Mouse (Mus musculus): ENCODE data around the gene Pmel. TPM values are rescaled to one million over a fixed set of nuclear protein-coding genes. Genes with fewer than 3 reads are reported as not detected.

Pmel gene
- total and polyA plus RNA-seq, 3 experiments, result 5.3 to 9.4 (median 7.1) TPM

- Histone ChIP-seq H3K4me3 (replicated peaks in 1 of 3; ENCODE audit: low read depth in 2 of 3, low read length in 2 of 3, poor library complexity in 1 of 3) (no peak overlapping the region), H3K27ac (ENCODE audit: insufficient read depth, low read depth) (no peak overlapping the region), H3K79me2 (replicated peaks; ENCODE audit: control insufficient read depth, extremely low read depth, insufficient read depth, poor library complexity, severe bottlenecking) (0 out of 2 replicates have a peak, but pooled peaks cover 1% of the 10 kb centered on the region), H3K9ac (ENCODE audit: insufficient read depth, low read depth) (no peak overlapping the region), H3K4me1 (ENCODE audit: control insufficient read depth in 1 of 2, insufficient read depth in 2 of 2) (peaks cover 6 to 38% of the 10 kb centered on the region in 2 experiments; a peak in 3 of 4 replicates), H3K36me3 (replicated peaks in 1 of 2; ENCODE audit: control insufficient read depth in 1 of 2, insufficient read depth in 1 of 2, low read length in 1 of 2) (peaks cover 0 to 3% of the 10 kb centered on the region in 2 experiments), H3K27me3 (replicated peaks) (peaks cover 3% of the 10 kb centered on the region), H3K4me2 (ENCODE audit: insufficient read depth, low read depth, poor library complexity, severe bottlenecking) (no peak overlapping the region), H3K9me3 (replicated peaks; ENCODE audit: low read length) (no peaks in the 10 kb centered on the region)
- DNase-seq (ENCODE audit: extremely low read depth), result no peak
- in situ Hi-C loops (cut with MboI; ENCODE audit: low pct_ligation_motif_present, low pct_unique_long_range_greater_than_20kb, low sequenced_read_pairs), result no loop called here
- TF ChIP-seq RCOR1 (conservative IDR thresholded peaks at IDR 0.05; ENCODE audit: low read depth, low read length) (no peak), ZC3H11A (IDR thresholded peaks at IDR 0.05; ENCODE audit: low read depth, low read length) (no peak), KAT2A (IDR thresholded peaks at IDR 0.05; ENCODE audit: insufficient replicate concordance, low read length) (no peak), MEF2A (IDR thresholded peaks at IDR 0.05; ENCODE audit: borderline replicate concordance, low read depth, low read length) (no peak), USF1 (IDR thresholded peaks at IDR 0.05; ENCODE audit: low read depth, low read length) (no peak), CHD2 (IDR thresholded peaks at IDR 0.05; ENCODE audit: low read length) (no peak), CHD1 (IDR thresholded peaks at IDR 0.05; ENCODE audit: low read depth, low read length) (no peak), NELFE (IDR thresholded peaks at IDR 0.05; ENCODE audit: low read depth, low read length) (no peak), MXI1 (IDR thresholded peaks at IDR 0.05; ENCODE audit: low read depth, low read length) (no peak)
- dilution Hi-C loops (cut with MboI; ENCODE audit: extremely low pct_ligation_motif_present, extremely low pct_unique_long_range_greater_than_20kb, low sequenced_read_pairs), result no loop called here
Measured at GRCm38 (mm10) chr10:128740296-128740695, 36.3 kb downstream of the Pmel start.

GRCm38 (mm10) chr10:128742616-128743015 is 38.6 kb downstream of the Pmel start:
- H3K4me3 ChIP-seq (replicated peaks in 1 of 3; ENCODE audit: low read depth in 2 of 3, low read length in 2 of 3, poor library complexity in 1 of 3), result peak overlapping the region in 2 of 3 experiments; percentile 83 to 84
- H3K9ac ChIP-seq (ENCODE audit: insufficient read depth, low read depth), result 0 out of 2 replicates have a peak overlapping the region, but pooled peaks have one; percentile 50
- peak overlapping the region; percentile 74 for H3K4me2 ChIP-seq (ENCODE audit: insufficient read depth, low read depth, poor library complexity, severe bottlenecking)
- no peaks in the 10 kb centered on the region for H3K9me3 ChIP-seq (replicated peaks; ENCODE audit: low read length)
- peaks cover 5 to 32% of the 10 kb centered on the region in 2 experiments for H3K4me1 ChIP-seq (ENCODE audit: control insufficient read depth in 1 of 2, insufficient read depth in 2 of 2)
- dilution Hi-C loops (cut with MboI; ENCODE audit: extremely low pct_ligation_motif_present, extremely low pct_unique_long_range_greater_than_20kb, low sequenced_read_pairs) (no loop called here), in situ Hi-C loops (cut with MboI; ENCODE audit: low pct_ligation_motif_present, low pct_unique_long_range_greater_than_20kb, low sequenced_read_pairs) (no loop called here)
- H3K36me3 ChIP-seq (replicated peaks in 1 of 2; ENCODE audit: control insufficient read depth in 1 of 2, insufficient read depth in 1 of 2, low read length in 1 of 2), result no peaks in the 10 kb centered on the region
- TF ChIP-seq EP300 (IDR thresholded peaks at IDR 0.05; ENCODE audit: low read length) (no peak), MXI1 (IDR thresholded peaks at IDR 0.05; ENCODE audit: low read depth, low read length) (no peak), ZKSCAN1 (IDR thresholded peaks at IDR 0.05; ENCODE audit: borderline replicate concordance, low read depth, low read length) (no peak), ELF1 (IDR thresholded peaks at IDR 0.05; ENCODE audit: low read depth, low read length) (no peak), USF1 (IDR thresholded peaks at IDR 0.05; ENCODE audit: low read depth, low read length) (no peak), SMC3 (IDR thresholded peaks at IDR 0.05; ENCODE audit: low read depth, low read length) (no peak), IRF4 (IDR thresholded peaks at IDR 0.05; ENCODE audit: low read depth, low read length) (no peak), CHD1 (IDR thresholded peaks at IDR 0.05; ENCODE audit: low read depth, low read length) (no peak), HCFC1 (IDR thresholded peaks at IDR 0.05; ENCODE audit: low read depth, low read length) (no peak), BHLHE40 (IDR thresholded peaks at IDR 0.05; ENCODE audit: low read depth, low read length) (no peak), MAX (IDR thresholded peaks at IDR 0.05; ENCODE audit: low read length) (no peak), RCOR1 (conservative IDR thresholded peaks at IDR 0.05; ENCODE audit: low read depth, low read length) (no peak), ZNF384 (IDR thresholded peaks at IDR 0.05; ENCODE audit: low read depth, low read length) (no peak), MEF2A (IDR thresholded peaks at IDR 0.05; ENCODE audit: borderline replicate concordance, low read depth, low read length) (no peak), RAD21 (IDR thresholded peaks at IDR 0.05; ENCODE audit: low read depth, low read length) (no peak), JUND (conservative IDR thresholded peaks at IDR 0.05; ENCODE audit: low read depth, low read length) (no peak)
- H3K27ac ChIP-seq (ENCODE audit: insufficient read depth, low read depth), result no peak overlapping the region
- H3K79me2 ChIP-seq (replicated peaks; ENCODE audit: control insufficient read depth, extremely low read depth, insufficient read depth, poor library complexity, severe bottlenecking), result 0 out of 2 replicates have a peak, but pooled peaks cover 3% of the 10 kb centered on the region
- no peak for DNase-seq (ENCODE audit: extremely low read depth)
- H3K27me3 ChIP-seq (replicated peaks), result peaks cover 3% of the 10 kb centered on the region
